Mouse (Mus musculus): Measurements from ENCODE around the gene Cox19.

Cox19 gene

GRCm38 (mm10) chr5:139381586-139382513, 30.6 kb upstream of the Cox19 start:
- peak; percentile 53 to 79 for DNase-seq

GRCm38 (mm10) chr5:139380385-139381248, 29.4 kb upstream of the Cox19 start:
- peak; percentile 99 for DNase-seq

GRCm38 (mm10) chr5:139379771-139380384, 28.7 kb upstream of the Cox19 start:
- peak in 1 of 2 experiments; percentile 32 for DNase-seq

GRCm38 (mm10) chr5:139378986-139379629, 27.9 kb upstream of the Cox19 start:
- DNase-seq, result peak; percentile 93 to 97

GRCm38 (mm10) chr5:139378271-139378556, 27.0 kb upstream of the Cox19 start:
- no peak for DNase-seq

- peak; percentile 87 to 92 for DNase-seq
Measured at GRCm38 (mm10) chr5:139377468-139378270, 26.5 kb upstream of the Cox19 start, which contains the start of gene Gpr146. Gpr146 (plus strand) TSS chr5:139377697.

- DNase-seq, result no peak
Measured at GRCm38 (mm10) chr5:139374841-139375240, 23.6 kb upstream of the Cox19 start.

GRCm38 (mm10) chr5:139373889-139374444, 22.7 kb upstream of the Cox19 start:
- peak; percentile 55 to 81 for DNase-seq

GRCm38 (mm10) chr5:139373126-139373525, 21.9 kb upstream of the Cox19 start:
- DNase-seq, result no peak

- DNase-seq, result peak; percentile 95 to 97
Measured at GRCm38 (mm10) chr5:139371631-139372401, 20.6 kb upstream of the Cox19 start.

- DNase-seq, result no peak
Measured at GRCm38 (mm10) chr5:139371118-139371517, 19.9 kb upstream of the Cox19 start.

- no peak for DNase-seq
Measured at GRCm38 (mm10) chr5:139370336-139370735, 19.1 kb upstream of the Cox19 start.

- DNase-seq, result peak; percentile 78 to 93
Measured at GRCm38 (mm10) chr5:139368638-139369320, 17.6 kb upstream of the Cox19 start.

- DNase-seq, result no peak
Measured at GRCm38 (mm10) chr5:139367884-139368458, 16.8 kb upstream of the Cox19 start.

GRCm38 (mm10) chr5:139366484-139366883, 15.3 kb upstream of the Cox19 start:
- no peak for DNase-seq

- peak in 1 of 2 experiments; percentile 66 for DNase-seq
Measured at GRCm38 (mm10) chr5:139365827-139366226, 14.6 kb upstream of the Cox19 start.

GRCm38 (mm10) chr5:139364911-139365571, 13.8 kb upstream of the Cox19 start:
- DNase-seq, result peak in 1 of 2 experiments; percentile 71

GRCm38 (mm10) chr5:139364260-139364910, 13.2 kb upstream of the Cox19 start:
- peak; percentile 88 to 98 for DNase-seq

Data from kidney, postnatal 25 days (tissue).